Mouse (Mus musculus): ENCODE results near the gene Syt17.

Gene Syt17

GRCm38 (mm10) chr7:118448134-118448967, at the start of gene Syt17:
TSS of gene Syt17 (minus strand) at chr7:118448222.
- no peak for DNase-seq (ENCODE audit: low read depth, low spot score)

- DNase-seq (ENCODE audit: low read depth, low spot score): no peak
These were observed 47.0 kb upstream of the Syt17 start for GRCm38 (mm10) chr7:118494892-118495579.

GRCm38 (mm10) chr7:118493892-118494291, 45.9 kb upstream of the Syt17 start:
- no peak for DNase-seq (ENCODE audit: low read depth, low spot score)

- no peak for DNase-seq (ENCODE audit: low read depth, low spot score)
These were observed 43.6 kb upstream of the Syt17 start, which contains the start of gene Itpripl2 for GRCm38 (mm10) chr7:118491431-118492147. TSS of gene Itpripl2 (minus strand) at chr7:118491975.

GRCm38 (mm10) chr7:118490666-118491430, 42.8 kb upstream of the Syt17 start:
- no peak for DNase-seq (ENCODE audit: low read depth, low spot score)

GRCm38 (mm10) chr7:118489706-118490665, 42.0 kb upstream of the Syt17 start:
- no peak for DNase-seq (ENCODE audit: low read depth, low spot score)

GRCm38 (mm10) chr7:118488060-118488664, 40.1 kb upstream of the Syt17 start:
- DNase-seq (ENCODE audit: low read depth, low spot score): no peak

GRCm38 (mm10) chr7:118486917-118487316, 38.9 kb upstream of the Syt17 start:
- no peak for DNase-seq (ENCODE audit: low read depth, low spot score)

GRCm38 (mm10) chr7:118483996-118484395, 36.0 kb upstream of the Syt17 start:
- DNase-seq (ENCODE audit: low read depth, low spot score): no peak

- DNase-seq (ENCODE audit: low read depth, low spot score): no peak
These were observed 34.0 kb upstream of the Syt17 start for GRCm38 (mm10) chr7:118482001-118482400.

- DNase-seq (ENCODE audit: low read depth, low spot score): no peak
These were observed 33.2 kb upstream of the Syt17 start for GRCm38 (mm10) chr7:118481047-118481810.

- no peak for DNase-seq (ENCODE audit: low read depth, low spot score)
These were observed 32.2 kb upstream of the Syt17 start for GRCm38 (mm10) chr7:118480160-118480709.

- DNase-seq (ENCODE audit: low read depth, low spot score): no peak
These were observed 30.9 kb upstream of the Syt17 start for GRCm38 (mm10) chr7:118478835-118479312.

- no peak for DNase-seq (ENCODE audit: low read depth, low spot score)
These were observed 28.4 kb upstream of the Syt17 start for GRCm38 (mm10) chr7:118476428-118476827.

- no peak for DNase-seq (ENCODE audit: low read depth, low spot score)
These were observed 27.1 kb upstream of the Syt17 start for GRCm38 (mm10) chr7:118475008-118475705.

- DNase-seq (ENCODE audit: low read depth, low spot score): no peak
These were observed 24.9 kb upstream of the Syt17 start for GRCm38 (mm10) chr7:118472886-118473285.

- no peak for DNase-seq (ENCODE audit: low read depth, low spot score)
These were observed 20.0 kb upstream of the Syt17 start for GRCm38 (mm10) chr7:118468060-118468459.

- DNase-seq (ENCODE audit: low read depth, low spot score): no peak
These were observed 16.4 kb upstream of the Syt17 start for GRCm38 (mm10) chr7:118464432-118464831.
